Mouse (Mus musculus) cerebellum, adult 8-10 months (tissue): ENCODE data around the gene Itpkb.

ENCODE experiments used
- DNase-seq: peaks from one replicate; pipeline ENCODE4 v3.0.0; 2022

The Itpkb gene

DNA sequence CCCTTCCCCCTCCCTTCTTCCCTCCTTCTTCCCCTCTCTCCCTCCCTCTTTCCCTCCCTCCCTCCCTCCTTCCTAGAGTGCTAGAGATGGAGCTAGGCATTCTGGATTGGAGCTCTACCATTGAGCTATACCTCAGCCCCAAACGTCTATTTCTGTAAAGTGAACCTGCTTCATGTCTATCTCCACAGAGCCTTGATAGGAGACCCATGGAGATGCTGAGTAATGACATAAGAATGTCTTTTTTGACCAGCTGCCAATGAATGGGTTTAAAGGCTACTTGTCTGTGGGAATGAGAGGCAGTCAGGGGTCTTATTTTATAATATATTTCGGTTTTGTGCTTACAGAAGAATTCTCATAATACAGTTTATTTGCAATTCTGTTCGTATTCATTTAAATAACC lies 15.2 kb upstream of the Itpkb start:
- DNase-seq = no peak

- no peak for DNase-seq
These were observed 12.8 kb upstream of the Itpkb start for GRCm38 (mm10) chr1:180317450-180317849.

DNA sequence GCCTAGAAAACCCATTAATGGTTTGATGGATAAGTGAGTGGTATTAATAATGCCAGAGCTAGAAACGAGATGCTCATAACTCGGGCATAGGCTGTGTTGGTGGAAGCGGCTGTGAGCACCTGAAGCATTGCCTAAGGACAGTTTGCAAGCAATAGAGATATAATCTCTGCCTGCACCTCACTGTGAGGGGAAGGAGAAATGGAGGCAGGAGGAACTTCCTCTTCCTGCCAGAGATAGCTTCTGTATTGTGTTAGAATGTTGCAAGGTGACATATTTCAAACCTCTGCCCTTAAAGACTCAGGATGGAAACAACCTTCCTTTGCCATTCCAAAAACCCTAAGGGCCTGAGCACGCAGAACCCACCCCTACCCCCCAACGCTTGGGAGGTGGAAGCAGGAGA lies 11.9 kb upstream of the Itpkb start:
- no peak for DNase-seq

DNA sequence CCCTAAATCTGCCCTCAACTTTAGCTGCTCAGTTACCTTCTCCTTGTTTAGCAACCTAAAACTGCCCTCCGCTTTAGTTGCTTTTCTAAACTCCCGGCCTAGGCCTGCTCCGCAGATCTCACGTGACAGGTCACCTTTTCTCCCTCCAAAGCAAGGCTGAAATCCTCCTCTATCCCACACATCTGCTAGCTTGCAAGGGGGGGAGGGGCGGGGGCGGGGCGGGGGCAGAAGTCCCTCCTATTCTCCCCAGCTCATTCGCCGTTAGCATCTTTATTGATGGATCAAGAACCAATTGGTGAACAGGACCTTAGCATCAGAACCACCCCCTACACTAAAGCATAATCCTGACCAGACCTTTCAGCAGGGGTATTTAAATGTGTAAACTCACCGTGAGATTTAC lies 10.4 kb upstream of the Itpkb start:
- no peak for DNase-seq

- no peak for DNase-seq
These were observed 7.4 kb upstream of the Itpkb start for GRCm38 (mm10) chr1:180322896-180323295.

GRCm38 (mm10) chr1:180323491-180323890 lies 6.8 kb upstream of the Itpkb start:
- DNase-seq = no peak

GRCm38 (mm10) chr1:180324271-180324670 lies 6.0 kb upstream of the Itpkb start:
- no peak for DNase-seq

- no peak for DNase-seq
These were observed 1.3 kb upstream of the Itpkb start for GRCm38 (mm10) chr1:180328794-180329665.

- no peak for DNase-seq
These were observed 579 bp upstream of the Itpkb start for GRCm38 (mm10) chr1:180329706-180330105.

DNA sequence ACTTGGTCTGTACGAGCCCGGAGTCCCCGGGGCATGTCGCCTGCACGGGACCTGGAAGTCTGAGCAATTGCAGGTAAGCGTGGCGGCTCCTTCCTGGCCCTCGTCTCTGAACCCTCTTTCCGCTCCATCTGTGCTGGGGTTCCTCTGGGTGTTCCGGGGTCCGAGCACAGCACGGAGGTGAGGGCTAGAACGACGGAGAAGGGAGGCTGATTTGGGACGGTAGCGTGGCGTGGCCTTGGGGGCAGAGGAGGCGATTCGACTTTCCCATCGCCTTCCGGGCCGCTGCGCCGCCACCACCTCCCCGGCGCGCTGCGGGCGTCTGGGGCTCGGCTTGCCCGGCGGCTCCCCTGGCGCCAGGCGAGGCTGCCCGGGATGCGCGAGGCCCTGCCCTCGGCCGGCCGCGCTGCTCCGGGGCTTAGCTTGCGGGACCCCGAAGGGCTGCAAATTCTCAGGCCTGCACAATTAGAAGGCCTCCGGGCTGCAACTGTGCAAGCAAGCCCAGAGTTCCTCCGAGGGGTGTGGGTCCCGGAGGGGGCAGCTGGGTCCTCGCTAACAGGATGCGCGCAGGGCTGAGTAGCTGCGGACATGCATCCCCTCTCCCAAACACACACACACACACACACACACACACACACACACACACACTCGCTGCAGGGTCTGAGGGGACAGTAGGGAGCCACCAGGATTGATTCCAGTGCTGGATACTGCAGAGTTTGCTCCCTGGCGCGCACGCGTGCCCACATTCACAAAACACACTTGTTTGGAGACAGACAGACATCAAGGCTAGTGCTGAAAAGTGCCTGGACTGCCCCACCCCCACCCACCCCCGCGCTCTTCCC lies 641 bp downstream of the Itpkb start:
- DNase-seq = peak; percentile 55

DNA sequence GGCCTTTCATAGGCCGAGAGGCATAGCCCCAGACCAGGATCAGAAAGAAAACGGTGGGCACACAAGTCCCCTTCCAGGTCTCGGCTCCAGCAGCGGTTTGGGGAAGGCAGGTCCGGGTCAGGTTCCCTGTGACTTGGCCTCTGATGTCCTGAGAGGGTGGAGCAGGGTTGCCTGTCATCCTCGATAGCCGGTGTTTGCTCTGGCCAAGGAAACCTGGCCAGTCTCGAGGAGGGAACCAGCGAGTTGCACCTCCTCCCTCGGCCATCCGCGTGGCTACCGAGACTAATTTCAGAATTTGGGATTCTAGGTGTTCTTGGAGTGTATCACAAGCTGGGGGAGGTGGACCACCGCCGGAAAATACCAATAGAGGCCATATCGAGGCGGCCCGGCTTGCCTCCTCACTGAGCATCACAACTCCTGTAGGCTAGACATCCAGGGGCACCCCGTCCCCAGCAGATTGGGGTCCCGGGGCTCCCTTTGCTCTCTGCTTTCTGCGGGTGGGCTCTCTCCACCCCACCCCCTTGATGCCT lies 1.3 kb downstream of the Itpkb start:
- peak; percentile 63 for DNase-seq

DNA sequence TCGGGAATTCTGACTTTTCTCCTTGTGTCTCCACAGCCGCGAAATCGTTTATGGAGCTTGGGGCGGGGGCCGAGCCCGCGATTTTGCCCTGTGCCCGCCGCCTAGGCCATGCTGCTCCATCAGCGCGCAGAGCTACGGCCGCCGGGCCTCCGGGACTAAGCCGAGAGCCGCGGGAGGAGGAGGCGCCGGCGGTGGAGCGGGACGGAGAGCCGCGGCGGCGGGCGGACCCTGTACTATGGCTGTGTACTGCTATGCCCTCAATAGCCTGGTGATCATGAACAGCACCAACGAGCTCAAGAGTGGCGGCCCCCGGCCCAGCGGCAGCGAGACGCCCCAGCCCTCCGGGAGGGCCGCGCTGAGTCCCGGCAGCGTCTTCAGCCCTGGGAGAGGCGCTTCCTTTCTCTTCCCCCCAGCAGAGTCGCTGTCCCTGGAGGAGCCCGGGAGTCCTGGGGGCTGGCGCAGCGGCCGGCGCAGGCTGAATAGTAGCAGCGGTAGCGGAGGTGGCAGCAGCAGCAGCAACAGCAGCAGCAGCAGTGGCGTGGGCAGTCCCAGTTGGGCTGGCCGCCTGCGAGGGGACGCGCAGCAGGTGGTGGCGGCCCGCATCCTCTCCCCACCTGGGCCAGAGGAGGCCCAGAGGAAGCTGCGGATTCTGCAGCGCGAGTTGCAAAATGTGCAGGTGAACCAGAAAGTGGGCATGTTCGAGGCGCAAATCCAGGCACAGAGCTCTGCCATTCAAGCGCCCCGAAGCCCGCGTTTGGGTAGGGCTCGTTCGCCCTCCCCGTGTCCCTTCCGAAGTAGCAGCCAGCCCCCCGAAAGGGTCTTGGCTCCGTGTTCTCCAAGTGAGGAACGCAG lies 2.0 kb downstream of the Itpkb start:
- DNase-seq = peak; percentile 61

DNA sequence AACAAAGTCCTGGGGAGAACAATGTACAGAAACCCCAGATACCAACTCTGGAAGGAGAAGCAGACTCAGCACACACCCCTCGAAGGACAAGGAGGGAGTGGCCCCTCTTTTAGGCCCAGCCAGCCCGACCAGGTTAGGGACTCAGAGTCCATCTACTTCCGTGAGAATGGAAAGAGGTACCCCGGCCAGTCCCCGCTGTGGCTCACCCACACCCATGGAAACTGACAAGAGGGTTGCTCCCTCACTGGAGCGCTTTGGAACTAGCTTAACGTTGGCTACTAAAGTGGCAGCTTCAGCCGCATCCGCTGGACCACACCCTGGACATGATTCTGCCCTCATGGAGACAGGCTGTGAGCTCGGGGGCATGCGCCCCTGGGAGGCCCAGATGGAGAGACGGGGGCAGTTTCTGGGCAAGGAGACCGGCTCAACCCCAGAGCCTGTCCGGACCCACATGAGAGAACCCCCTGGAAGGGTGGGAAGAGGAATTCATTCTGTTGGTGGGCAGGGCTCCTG lies 2.7 kb downstream of the Itpkb start:
- no peak for DNase-seq

GRCm38 (mm10) chr1:180333588-180333987 lies 3.3 kb downstream of the Itpkb start:
- DNase-seq = no peak

GRCm38 (mm10) chr1:180334541-180334940 lies 4.3 kb downstream of the Itpkb start:
- DNase-seq = no peak

- DNase-seq = no peak
These were observed 5.5 kb downstream of the Itpkb start for GRCm38 (mm10) chr1:180335513-180336375.

DNA sequence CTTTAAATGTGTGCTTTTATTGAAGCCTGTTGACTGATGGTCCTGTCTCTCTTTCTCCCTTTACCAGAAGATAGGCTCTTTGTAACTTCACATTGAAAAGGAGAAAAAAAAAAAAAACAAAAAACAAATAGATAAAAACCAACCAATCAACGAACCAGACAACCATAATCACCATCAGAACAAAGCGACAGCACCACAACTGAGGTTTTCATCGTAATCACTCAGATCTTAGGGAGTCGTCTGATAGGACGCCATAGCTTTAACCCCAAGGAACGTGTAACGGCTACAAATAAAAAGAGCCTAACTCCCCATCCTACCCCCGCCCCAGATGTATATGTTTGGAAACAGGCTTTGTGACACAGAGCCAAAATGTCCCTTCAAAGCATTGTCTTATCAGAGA lies 8.1 kb downstream of the Itpkb start:
- DNase-seq = no peak

GRCm38 (mm10) chr1:180339143-180339542 lies 8.9 kb downstream of the Itpkb start:
- DNase-seq = no peak

GRCm38 (mm10) chr1:180342944-180343343 lies 12.7 kb downstream of the Itpkb start:
- DNase-seq = no peak

DNA sequence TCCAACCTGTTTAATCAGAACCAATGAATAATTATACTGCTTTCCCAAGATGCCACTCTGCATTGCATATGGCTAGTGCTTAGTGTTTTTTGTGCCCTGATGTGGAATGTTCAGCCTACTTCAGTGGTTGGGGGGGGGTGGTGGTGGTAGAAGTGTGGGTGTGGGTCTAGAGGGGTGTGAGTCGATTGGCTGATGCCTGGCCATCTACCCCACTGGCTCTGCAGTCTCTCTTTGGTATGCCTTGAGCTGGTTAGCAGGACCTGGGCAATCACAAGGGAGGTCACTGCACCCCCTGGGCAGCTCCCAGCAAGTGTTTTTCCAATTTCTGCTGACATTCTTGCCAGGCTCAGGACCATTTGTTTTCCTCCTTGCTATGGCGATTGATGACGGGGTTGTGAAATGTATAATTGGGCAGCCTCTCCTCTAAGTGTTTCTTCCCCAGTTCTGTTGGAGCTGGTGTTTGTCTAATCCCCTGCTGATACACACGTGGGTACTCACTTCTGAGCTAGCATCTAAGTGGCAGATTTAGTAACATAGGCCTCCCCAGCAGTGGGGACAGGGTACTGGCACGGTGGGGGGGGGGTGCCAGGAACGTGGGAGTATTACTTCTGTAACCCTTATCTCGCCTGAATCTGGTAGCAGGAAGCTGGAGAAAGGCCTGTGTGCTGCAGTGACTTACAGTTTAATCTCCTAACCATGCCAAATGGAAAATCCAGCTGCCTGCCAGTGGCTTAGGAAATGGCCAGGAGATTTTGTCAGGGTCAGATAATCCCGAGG lies 13.3 kb downstream of the Itpkb start:
- DNase-seq = no peak

DNA sequence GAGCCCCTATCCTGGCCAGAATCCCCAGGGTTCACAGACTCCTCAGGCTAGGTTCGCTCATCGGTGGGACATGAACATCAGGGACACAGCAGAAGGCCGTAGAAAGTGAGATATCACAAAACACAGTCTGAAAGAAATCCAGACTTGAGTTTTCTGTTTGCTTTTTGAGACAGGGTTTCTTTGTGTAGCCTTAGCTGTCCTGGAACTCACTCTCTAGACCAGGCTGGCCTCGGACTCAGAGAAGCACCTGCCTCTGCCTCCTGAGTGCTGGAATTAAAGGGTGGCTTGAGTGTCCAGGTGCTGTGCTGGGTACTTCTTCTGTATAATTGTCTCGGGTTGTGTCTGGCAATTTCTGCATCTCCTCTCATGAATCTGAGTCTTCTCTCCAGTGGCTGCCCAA lies 14.8 kb downstream of the Itpkb start:
- DNase-seq = no peak
